Mouse (Mus musculus): ENCODE measurements at regions not wholly inside any gene's neighbourhood (a gene's known extent, or its start where the extent isn't known, plus 50 kb on each side); places are given as distances from the start of the nearest gene placed in this dataset.

DNA sequence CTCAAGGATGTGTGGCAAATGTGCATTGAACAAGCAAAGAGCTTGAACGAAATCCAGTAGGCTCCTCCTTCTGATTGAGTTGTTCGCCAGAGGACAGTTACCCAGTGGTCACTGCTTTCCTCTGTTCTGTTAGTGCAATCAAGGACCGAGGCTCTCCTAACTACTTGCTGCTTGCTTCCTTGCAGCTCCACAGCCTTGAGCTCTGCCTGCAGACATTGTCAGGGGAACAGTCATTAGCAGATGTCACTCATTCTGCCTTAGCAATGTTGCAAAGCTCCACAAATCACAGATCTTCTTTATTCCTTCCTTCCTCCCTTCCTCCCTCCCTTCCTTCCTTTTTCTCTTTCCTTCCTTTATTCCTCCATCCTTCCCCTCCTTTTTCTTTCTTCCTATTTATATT, 108.2 kb upstream of the Spats2l start:
- Histone ChIP-seq H3K27me3 (ENCODE audit: control insufficient read depth, insufficient read depth, low read length) (no peaks in the 10 kb centered on the region), H3K27ac (ENCODE audit: low read depth, low read length) (no peak overlapping the region), H3K9ac (ENCODE audit: low read depth, low read length) (no peak overlapping the region), H3K36me3 (ENCODE audit: control insufficient read depth, insufficient read depth, low read length) (no peaks in the 10 kb centered on the region), H3K4me3 (ENCODE audit: low read length) (no peak overlapping the region), H3K9me3 (ENCODE audit: control insufficient read depth, low read length) (no peaks in the 10 kb centered on the region), H3K4me2 (replicated peaks; ENCODE audit: low read depth, low read length) (no peak overlapping the region), H3K4me1 (ENCODE audit: control insufficient read depth, insufficient read depth, low read length) (no peaks in the 10 kb centered on the region)
- ATAC-seq (ENCODE audit: low FRiP score, low TSS enrichment), result no peak
- 67% methylated on average over 3 of the region's 3 CpGs for WGBS

DNA sequence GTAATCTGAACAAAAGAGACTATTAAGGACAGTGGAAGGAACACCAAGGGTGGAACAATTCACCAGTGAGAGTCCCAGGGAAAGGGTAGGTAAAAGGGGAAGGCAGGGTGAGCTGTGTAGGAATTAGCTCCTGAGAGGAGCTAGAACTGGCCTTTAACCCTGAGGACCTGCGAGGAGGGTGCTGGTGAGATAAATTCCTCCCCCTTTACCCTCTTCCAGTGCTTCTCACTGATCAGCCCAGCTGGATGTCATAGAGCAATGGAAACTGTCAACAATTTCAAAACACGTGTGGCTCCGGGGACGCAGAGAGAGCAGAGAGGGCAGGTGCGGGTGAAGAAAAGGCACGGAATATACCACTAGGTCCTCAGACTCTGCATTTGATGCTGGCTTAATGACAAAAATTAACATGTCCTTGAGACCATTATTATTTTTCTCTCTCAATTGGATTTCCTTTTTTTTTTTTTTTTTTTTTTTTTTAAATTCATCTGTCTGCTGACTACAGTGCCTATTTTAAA, 107.7 kb upstream of the Spats2l start:
- ATAC-seq (ENCODE audit: low FRiP score, low TSS enrichment), result no peak
- no peaks in the 10 kb centered on the region for H3K4me1 ChIP-seq (ENCODE audit: control insufficient read depth, insufficient read depth, low read length)
- 87% methylated on average over 6 of the region's 6 CpGs for WGBS

DNA sequence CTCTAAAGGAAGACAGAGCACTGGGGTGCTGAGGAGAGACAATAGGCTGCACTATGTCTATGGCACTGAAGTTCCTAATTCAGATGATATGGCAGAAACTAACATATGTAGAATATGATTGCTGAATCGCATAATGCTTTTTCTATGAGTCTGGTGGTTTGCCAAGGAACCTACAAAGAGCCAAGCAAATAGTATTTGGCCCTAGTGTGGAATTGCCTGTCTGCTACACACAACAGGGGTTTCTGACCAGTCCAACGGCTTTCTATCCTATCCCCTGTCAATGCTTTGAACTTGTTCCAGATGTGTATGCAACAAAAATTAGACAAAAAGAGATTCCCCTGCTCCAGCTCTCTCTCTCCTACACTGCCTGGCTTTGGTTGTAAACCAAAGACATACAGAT, 100.5 kb upstream of the Spats2l start:
- no peaks in the 10 kb centered on the region for H3K9me3 ChIP-seq (ENCODE audit: control insufficient read depth, low read length)
- H3K27me3 ChIP-seq (ENCODE audit: control insufficient read depth, insufficient read depth, low read length), result no peaks in the 10 kb centered on the region
- no peak overlapping the region for H3K27ac ChIP-seq (ENCODE audit: low read depth, low read length)
- no peak overlapping the region for H3K9ac ChIP-seq (ENCODE audit: low read depth, low read length)
- ATAC-seq (ENCODE audit: low FRiP score, low TSS enrichment), result no peak
- H3K36me3 ChIP-seq (ENCODE audit: control insufficient read depth, insufficient read depth, low read length), result no peaks in the 10 kb centered on the region
- no peak overlapping the region for H3K4me2 ChIP-seq (replicated peaks; ENCODE audit: low read depth, low read length)
- no peak overlapping the region for H3K4me3 ChIP-seq (ENCODE audit: low read length)
- H3K4me1 ChIP-seq (ENCODE audit: control insufficient read depth, insufficient read depth, low read length), result no peaks in the 10 kb centered on the region
- WGBS, result 90% methylated on average over 2 of the region's 2 CpGs

More for the DNA sequence above, 107.7 kb upstream of the Spats2l start:
- Histone ChIP-seq H3K27me3 (ENCODE audit: control insufficient read depth, insufficient read depth, low read length) (no peaks in the 10 kb centered on the region), H3K9me3 (ENCODE audit: control insufficient read depth, low read length) (no peaks in the 10 kb centered on the region), H3K4me3 (ENCODE audit: low read length) (no peak overlapping the region), H3K36me3 (ENCODE audit: control insufficient read depth, insufficient read depth, low read length) (no peaks in the 10 kb centered on the region), H3K9ac (ENCODE audit: low read depth, low read length) (no peak overlapping the region), H3K4me2 (replicated peaks; ENCODE audit: low read depth, low read length) (no peak overlapping the region), H3K27ac (ENCODE audit: low read depth, low read length) (no peak overlapping the region)

DNA sequence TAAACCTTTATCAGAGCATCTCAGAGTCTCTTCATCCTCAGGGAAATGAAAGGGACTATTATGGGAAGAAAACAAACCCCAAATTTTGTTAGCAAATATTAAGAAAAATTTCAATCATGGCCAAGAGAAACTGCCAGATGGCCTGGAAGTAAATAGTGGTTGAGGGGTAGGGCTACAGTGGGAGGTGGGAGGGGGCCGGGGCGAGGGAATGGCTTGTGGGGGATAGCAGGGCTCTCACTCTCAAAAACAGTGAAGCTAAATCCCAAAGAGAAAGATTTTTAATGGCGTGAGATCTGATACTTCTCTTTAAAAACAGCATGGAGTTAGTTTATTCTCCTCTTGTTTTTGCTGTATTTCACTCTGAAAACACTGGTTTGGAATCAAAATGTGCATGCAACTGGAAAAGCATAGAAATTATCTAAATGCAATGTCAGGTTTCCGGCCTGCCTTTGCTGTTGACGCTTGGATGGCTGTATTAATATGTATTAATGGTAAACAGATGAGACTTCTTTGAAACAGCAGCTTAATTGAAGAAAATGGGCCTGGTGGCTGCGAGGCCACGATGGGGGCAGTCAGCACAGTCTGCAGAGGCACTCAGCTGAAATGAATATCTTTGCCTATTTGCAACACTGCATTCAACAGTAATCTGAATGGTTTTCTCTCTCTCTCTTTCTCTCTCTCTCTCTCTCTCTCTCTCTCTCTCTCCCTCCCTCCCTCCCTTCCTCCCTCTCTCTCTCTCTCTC, 99.8 kb upstream of the Spats2l start:
- WGBS, result 55% methylated on average over 7 of the region's 7 CpGs
- no peak for ATAC-seq (ENCODE audit: low FRiP score, low TSS enrichment)
- H3K27me3 ChIP-seq (ENCODE audit: control insufficient read depth, insufficient read depth, low read length), result no peaks in the 10 kb centered on the region
- no peak overlapping the region for H3K4me2 ChIP-seq (replicated peaks; ENCODE audit: low read depth, low read length)
- H3K36me3 ChIP-seq (ENCODE audit: control insufficient read depth, insufficient read depth, low read length), result no peaks in the 10 kb centered on the region
- no peaks in the 10 kb centered on the region for H3K4me1 ChIP-seq (ENCODE audit: control insufficient read depth, insufficient read depth, low read length)
- no peaks in the 10 kb centered on the region for H3K9me3 ChIP-seq (ENCODE audit: control insufficient read depth, low read length)
- H3K27ac ChIP-seq (ENCODE audit: low read depth, low read length), result no peak overlapping the region
- no peak overlapping the region for H3K9ac ChIP-seq (ENCODE audit: low read depth, low read length)
- H3K4me3 ChIP-seq (ENCODE audit: low read length), result no peak overlapping the region

DNA sequence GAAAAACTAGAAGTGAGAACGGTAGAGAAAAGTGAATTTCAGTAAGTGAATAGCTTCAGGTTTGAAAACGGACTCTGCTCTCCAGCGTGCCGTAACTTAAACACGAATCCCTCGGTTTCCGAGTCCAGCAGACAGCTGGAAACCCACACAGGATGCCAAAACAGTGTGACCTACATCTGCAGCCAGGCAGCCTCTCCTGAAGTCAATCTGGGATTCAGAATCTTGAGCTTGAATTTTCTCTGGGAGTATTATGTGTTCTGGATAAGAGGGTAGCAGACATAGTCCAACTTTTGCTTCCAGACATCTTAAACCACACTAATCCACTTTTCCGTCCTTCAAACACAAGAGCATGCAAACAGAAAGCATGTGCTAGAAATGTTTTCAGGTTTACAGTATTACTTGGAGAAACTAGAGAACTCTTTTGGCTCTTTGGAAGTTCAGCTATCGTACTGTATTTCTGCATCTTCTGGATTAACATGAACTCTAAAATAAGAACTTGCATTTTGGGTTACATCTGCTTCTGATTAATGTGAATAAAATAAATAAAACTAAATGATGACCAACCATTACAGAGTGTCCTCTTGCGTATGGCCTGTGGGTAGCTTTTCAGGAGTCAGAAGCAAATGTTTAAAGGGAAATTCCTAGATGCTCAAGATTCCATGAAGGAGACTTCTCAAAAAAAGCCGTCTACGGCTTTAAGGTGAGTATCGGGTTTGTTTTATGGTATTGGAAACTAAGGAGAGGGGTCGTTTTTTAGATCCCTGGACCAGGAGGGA, 89.4 kb upstream of the Spats2l start:
- no peak overlapping the region for H3K27ac ChIP-seq (ENCODE audit: low read depth, low read length)
- no peaks in the 10 kb centered on the region for H3K36me3 ChIP-seq (ENCODE audit: control insufficient read depth, insufficient read depth, low read length)
- 54% methylated on average over 14 of the region's 14 CpGs for WGBS
- H3K4me1 ChIP-seq (ENCODE audit: control insufficient read depth, insufficient read depth, low read length), result no peaks in the 10 kb centered on the region
- H3K4me3 ChIP-seq (ENCODE audit: low read length), result no peak overlapping the region
- H3K9ac ChIP-seq (ENCODE audit: low read depth, low read length), result no peak overlapping the region
- no peak overlapping the region for H3K4me2 ChIP-seq (replicated peaks; ENCODE audit: low read depth, low read length)
- ATAC-seq (ENCODE audit: low FRiP score, low TSS enrichment), result no peak
- H3K9me3 ChIP-seq (ENCODE audit: control insufficient read depth, low read length), result no peaks in the 10 kb centered on the region; the same call in 1 of the 2 replicates
- no peaks in the 10 kb centered on the region for H3K27me3 ChIP-seq (ENCODE audit: control insufficient read depth, insufficient read depth, low read length)

DNA sequence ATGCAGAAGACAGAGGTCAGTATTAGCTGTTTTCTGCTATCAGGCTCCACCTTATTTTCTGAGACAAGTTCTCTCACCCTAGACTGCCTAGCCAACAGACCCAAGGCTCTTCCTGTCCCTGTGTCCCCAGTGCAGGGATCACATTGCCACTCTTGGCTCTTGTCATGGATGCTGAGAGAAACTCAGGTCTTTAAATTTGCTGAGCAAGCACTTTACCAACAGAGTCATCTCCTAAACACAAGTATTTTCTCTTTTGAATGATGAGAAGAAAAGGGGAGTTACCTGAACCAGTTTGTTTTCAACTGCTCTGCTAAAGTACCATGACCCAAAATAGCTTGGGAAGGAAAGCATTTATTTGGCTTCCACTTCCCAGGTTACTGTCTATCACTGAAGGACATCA, 84.7 kb upstream of the Spats2l start:
- H3K27ac ChIP-seq (ENCODE audit: low read depth, low read length), result no peak overlapping the region
- H3K4me3 ChIP-seq (ENCODE audit: low read length), result no peak overlapping the region
- no peak overlapping the region for H3K4me2 ChIP-seq (replicated peaks; ENCODE audit: low read depth, low read length)
- H3K4me1 ChIP-seq (ENCODE audit: control insufficient read depth, insufficient read depth, low read length), result no peaks in the 10 kb centered on the region
- H3K27me3 ChIP-seq (ENCODE audit: control insufficient read depth, insufficient read depth, low read length), result no peaks in the 10 kb centered on the region
- H3K9me3 ChIP-seq (ENCODE audit: control insufficient read depth, low read length), result peaks cover 2% of the 10 kb centered on the region; the same call in 1 of the 2 replicates
- no peak for ATAC-seq (ENCODE audit: low FRiP score, low TSS enrichment)
- H3K9ac ChIP-seq (ENCODE audit: low read depth, low read length), result no peak overlapping the region
- no peaks in the 10 kb centered on the region for H3K36me3 ChIP-seq (ENCODE audit: control insufficient read depth, insufficient read depth, low read length)

DNA sequence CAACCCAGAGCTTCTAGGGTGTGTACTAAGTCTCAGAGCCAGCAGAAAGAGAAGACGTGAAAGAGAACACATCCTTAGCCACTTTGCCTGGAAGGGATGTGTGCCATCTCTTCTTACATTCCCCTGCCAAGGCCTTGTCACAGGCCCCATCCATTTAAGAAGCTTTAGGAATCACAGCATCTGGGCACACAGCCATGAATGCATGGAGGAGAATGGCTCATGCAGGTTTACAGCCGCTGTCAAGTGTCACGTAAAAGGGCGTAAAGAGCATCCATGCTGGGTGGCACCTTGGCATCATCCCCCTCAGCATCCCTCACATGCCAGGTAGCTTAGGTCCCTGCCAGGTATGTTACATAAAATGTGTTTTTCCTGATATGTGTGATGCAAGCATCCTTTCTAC, 66.1 kb upstream of the Spats2l start:
- H3K27ac ChIP-seq (ENCODE audit: low read depth, low read length), result no peak overlapping the region
- no peak for ATAC-seq (ENCODE audit: low FRiP score, low TSS enrichment)
- 81% methylated on average over 4 of the region's 4 CpGs for WGBS

DNA sequence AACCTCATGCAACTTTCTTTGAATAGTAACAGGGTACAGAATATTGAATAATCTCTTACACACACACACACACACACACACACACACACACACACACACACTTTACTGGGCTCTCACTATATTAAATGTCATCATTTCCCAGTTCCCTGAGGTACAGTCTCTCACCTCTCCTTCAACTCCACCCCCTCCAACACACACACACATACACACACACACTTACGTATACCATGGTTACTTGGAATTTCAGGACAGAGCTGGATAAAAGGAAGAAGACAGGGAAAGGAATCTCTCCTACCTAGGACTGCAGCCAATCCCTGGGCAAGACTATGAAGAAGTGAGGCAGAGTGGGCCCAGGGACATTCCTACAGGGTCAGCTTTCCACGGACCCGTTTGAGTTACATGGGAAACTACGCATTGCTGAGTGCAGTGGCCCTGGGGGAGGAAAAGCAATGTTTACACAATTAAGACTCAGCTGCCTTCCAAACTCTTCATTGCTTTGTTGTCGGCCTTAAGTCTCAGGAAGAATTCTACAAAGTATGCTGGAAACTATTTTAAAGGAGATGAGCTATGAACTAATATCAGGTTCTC, 61.0 kb upstream of the Spats2l start:
- Histone ChIP-seq H3K4me1 (ENCODE audit: control insufficient read depth, insufficient read depth, low read length) (no peaks in the 10 kb centered on the region), H3K9me3 (ENCODE audit: control insufficient read depth, low read length) (no peaks in the 10 kb centered on the region), H3K36me3 (ENCODE audit: control insufficient read depth, insufficient read depth, low read length) (no peaks in the 10 kb centered on the region), H3K27me3 (ENCODE audit: control insufficient read depth, insufficient read depth, low read length) (no peaks in the 10 kb centered on the region), H3K4me2 (replicated peaks; ENCODE audit: low read depth, low read length) (no peak overlapping the region), H3K4me3 (ENCODE audit: low read length) (no peak overlapping the region), H3K9ac (ENCODE audit: low read depth, low read length) (no peak overlapping the region), H3K27ac (ENCODE audit: low read depth, low read length) (no peak overlapping the region)
- ATAC-seq (ENCODE audit: low FRiP score, low TSS enrichment), result no peak
- 42% methylated on average over 5 of the region's 5 CpGs for WGBS

More for the DNA sequence above, 66.1 kb upstream of the Spats2l start:
- no peak overlapping the region for H3K4me2 ChIP-seq (replicated peaks; ENCODE audit: low read depth, low read length)
- no peaks in the 10 kb centered on the region for H3K36me3 ChIP-seq (ENCODE audit: control insufficient read depth, insufficient read depth, low read length)
- H3K9me3 ChIP-seq (ENCODE audit: control insufficient read depth, low read length), result no peaks in the 10 kb centered on the region
- no peak overlapping the region for H3K4me3 ChIP-seq (ENCODE audit: low read length)
- no peak overlapping the region for H3K9ac ChIP-seq (ENCODE audit: low read depth, low read length)
- no peaks in the 10 kb centered on the region for H3K27me3 ChIP-seq (ENCODE audit: control insufficient read depth, insufficient read depth, low read length)
- no peaks in the 10 kb centered on the region for H3K4me1 ChIP-seq (ENCODE audit: control insufficient read depth, insufficient read depth, low read length)

All from kidney, embryonic 14.5 days (tissue).